16 mouse cellular contexts compared by ENCODE assay signal in genomic region chr13:103676831-103677230, GRCm38 (mm10).
"Had no signal": no experiment of that assay in that cellular context is flagged by ENCODE, and none has a peak within 500 bp of the region (broad histone marks: within the 10 kb centered on the region; RNA-seq: fewer than 3 reads in every experiment).

No protein-coding gene starts in this region.

- H3K36me3 ChIP-seq: limb, embryonic 13.5 days; liver, embryonic 12.5 days; neural tube, embryonic 15.5 days had no signal

- H3K4me3 ChIP-seq: limb, embryonic 13.5 days; liver, embryonic 12.5 days; megakaryocyte, embryonic 14.5 days; myocyte; neural tube, embryonic 15.5 days had no signal

- DNase-seq: kidney, adult 2 months; kidney, postnatal 36 days; layer of hippocampus, adult 9-11 months; layer of hippocampus, postnatal 36 days; left cerebral cortex, postnatal 4 days; lung, embryonic 14.5 days; lung, postnatal 10 days; right cerebral cortex, adult 18-20 months; right cerebral cortex, postnatal 25 days; thymus, postnatal 36 days had no signal

- H3K27me3 ChIP-seq: limb, embryonic 13.5 days; liver, embryonic 12.5 days had no signal

- H3K27ac ChIP-seq: limb, embryonic 13.5 days; liver, embryonic 12.5 days; macrophage; neural tube, embryonic 15.5 days had no signal

- H3K4me1 ChIP-seq: liver, embryonic 12.5 days; megakaryocyte, embryonic 14.5 days; neural tube, embryonic 15.5 days had no signal

- H3K9me3 ChIP-seq: limb, embryonic 13.5 days; liver, embryonic 12.5 days; megakaryocyte, embryonic 14.5 days; neural tube, embryonic 15.5 days had no signal

- H3K9ac ChIP-seq: limb, embryonic 13.5 days; liver, embryonic 12.5 days; lung, embryonic 14.5 days; neural tube, embryonic 15.5 days had no signal

- ATAC-seq: liver, embryonic 12.5 days had no signal

- H3K4me2 ChIP-seq: limb, embryonic 13.5 days; liver, embryonic 12.5 days; lung, embryonic 14.5 days; neural tube, embryonic 15.5 days had no signal
